Mouse (Mus musculus): ENCODE measurements around the gene Trank1.

Gene Trank1

GRCm38 (mm10) chr9:111381056-111382025 is 69.8 kb downstream of the Trank1 start:
- DNase-seq (ENCODE audit: low spot score) = no peak

- no peak for DNase-seq (ENCODE audit: low spot score)
These were observed 70.9 kb downstream of the Trank1 start for GRCm38 (mm10) chr9:111382469-111382868.

GRCm38 (mm10) chr9:111383046-111383445 is 71.5 kb downstream of the Trank1 start:
- no peak for DNase-seq (ENCODE audit: low spot score)

- DNase-seq (ENCODE audit: low spot score) = peak; percentile 55
These were observed 72.2 kb downstream of the Trank1 start for GRCm38 (mm10) chr9:111383756-111384155.

GRCm38 (mm10) chr9:111385526-111386491 is 74.3 kb downstream of the Trank1 start:
- DNase-seq (ENCODE audit: low spot score) = no peak

GRCm38 (mm10) chr9:111386569-111386968 is 75.0 kb downstream of the Trank1 start:
- DNase-seq (ENCODE audit: low spot score) = no peak

- no peak for DNase-seq (ENCODE audit: low spot score)
These were observed 76.0 kb downstream of the Trank1 start for GRCm38 (mm10) chr9:111387576-111387975.

- no peak for DNase-seq (ENCODE audit: low spot score)
These were observed 78.5 kb downstream of the Trank1 start for GRCm38 (mm10) chr9:111390016-111390415.

- no peak for DNase-seq (ENCODE audit: low spot score)
These were observed 79.5 kb downstream of the Trank1 start for GRCm38 (mm10) chr9:111391036-111391435.

- no peak for DNase-seq (ENCODE audit: low spot score)
These were observed 80.4 kb downstream of the Trank1 start for GRCm38 (mm10) chr9:111391926-111392442.

GRCm38 (mm10) chr9:111395265-111395664 is 83.7 kb downstream of the Trank1 start:
- DNase-seq (ENCODE audit: low spot score) = no peak

- DNase-seq (ENCODE audit: low spot score) = no peak
These were observed 86.5 kb downstream of the Trank1 start for GRCm38 (mm10) chr9:111398059-111398458.

- DNase-seq (ENCODE audit: low spot score) = no peak
These were observed 88.5 kb downstream of the Trank1 start for GRCm38 (mm10) chr9:111400089-111400488.

GRCm38 (mm10) chr9:111403159-111403558 is 91.6 kb downstream of the Trank1 start:
- no peak for DNase-seq (ENCODE audit: low spot score)

GRCm38 (mm10) chr9:111404346-111405079 is 93.0 kb downstream of the Trank1 start:
- DNase-seq (ENCODE audit: low spot score) = no peak

- DNase-seq (ENCODE audit: low spot score) = no peak
These were observed 93.5 kb downstream of the Trank1 start for GRCm38 (mm10) chr9:111405080-111405428.

GRCm38 (mm10) chr9:111408012-111408411 is 96.5 kb downstream of the Trank1 start:
- no peak for DNase-seq (ENCODE audit: low spot score)

GRCm38 (mm10) chr9:111408427-111408826 is 96.9 kb downstream of the Trank1 start:
- DNase-seq (ENCODE audit: low spot score) = no peak

GRCm38 (mm10) chr9:111412471-111413160 is 101.1 kb downstream of the Trank1 start:
- peak; percentile 14 for DNase-seq (ENCODE audit: low spot score)

- DNase-seq (ENCODE audit: low spot score) = no peak
These were observed 110.3 kb downstream of the Trank1 start for GRCm38 (mm10) chr9:111421862-111422261.

- DNase-seq (ENCODE audit: low spot score) = no peak
These were observed 111.0 kb downstream of the Trank1 start for GRCm38 (mm10) chr9:111422567-111422966.

All from MN1 (cell line).